Mouse (Mus musculus): ENCODE measurements around the gene Iqschfp. TPM values are rescaled to one million over a fixed set of nuclear protein-coding genes. Genes with fewer than 3 reads are reported as not detected.

Iqschfp gene
- polyA plus RNA-seq, 1 experiment from 2014 or later = not detected

- Histone ChIP-seq H3K9ac (ENCODE audit: low read depth, low read length) (no peak overlapping the region), H3K36me3 (ENCODE audit: control insufficient read depth, insufficient read depth) (no peaks in the 10 kb centered on the region), H3K4me3 (ENCODE audit: low read depth, low read length) (no peak overlapping the region), H3K4me1 (ENCODE audit: control insufficient read depth, low read depth, low read length) (no peaks in the 10 kb centered on the region), H3K27me3 (ENCODE audit: control insufficient read depth, insufficient read depth, low read depth, low read length) (no peaks in the 10 kb centered on the region), H3K27ac (ENCODE audit: low read length) (no peak overlapping the region), H3K4me2 (ENCODE audit: low read depth, low read length) (no peak overlapping the region), H3K9me3 (replicated peaks; ENCODE audit: control insufficient read depth, low read length) (no peaks in the 10 kb centered on the region)
- ATAC-seq (ENCODE audit: low read depth) = no peak
- WGBS (ENCODE audit: insufficient replicate concordance) = 74% methylated on average over 10 of the region's 10 CpGs
Measured at GRCm38 (mm10) chr3:67892768-67893167, 736 bp downstream of the Iqschfp start.

DNA sequence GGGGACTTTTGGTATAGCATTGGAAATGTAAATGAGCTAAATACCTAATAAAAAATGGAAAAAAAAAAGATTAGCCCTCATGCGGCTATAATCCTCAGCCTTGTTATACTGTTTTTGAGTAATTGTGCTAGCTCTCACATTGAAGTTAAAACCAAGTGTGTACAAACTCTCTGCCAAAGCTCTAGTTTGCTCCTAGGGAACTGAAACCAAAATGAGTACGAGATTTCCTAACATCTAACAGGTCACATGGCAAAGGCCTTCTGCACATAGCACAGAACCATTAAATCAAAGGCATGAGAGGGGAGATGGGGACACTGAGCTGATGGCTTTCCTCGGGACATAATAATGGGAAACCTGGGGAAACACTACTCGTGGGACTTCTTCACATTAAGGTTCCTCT, 10.5 kb downstream of the Iqschfp start:
- Histone ChIP-seq H3K36me3 (ENCODE audit: control insufficient read depth, insufficient read depth) (no peaks in the 10 kb centered on the region), H3K4me1 (ENCODE audit: control insufficient read depth, low read depth, low read length) (no peaks in the 10 kb centered on the region), H3K9ac (ENCODE audit: low read depth, low read length) (no peak overlapping the region), H3K4me2 (ENCODE audit: low read depth, low read length) (no peak overlapping the region), H3K27me3 (ENCODE audit: control insufficient read depth, insufficient read depth, low read depth, low read length) (no peaks in the 10 kb centered on the region), H3K9me3 (replicated peaks; ENCODE audit: control insufficient read depth, low read length) (no peaks in the 10 kb centered on the region), H3K27ac (ENCODE audit: low read length) (no peak overlapping the region), H3K4me3 (ENCODE audit: low read depth, low read length) (no peak overlapping the region)
- no peak for ATAC-seq (ENCODE audit: low read depth)
- WGBS (ENCODE audit: insufficient replicate concordance) = 49% methylated on average over 4 of the region's 4 CpGs

- Histone ChIP-seq H3K9me3 (replicated peaks; ENCODE audit: control insufficient read depth, low read length) (no peaks in the 10 kb centered on the region), H3K4me1 (ENCODE audit: control insufficient read depth, low read depth, low read length) (no peaks in the 10 kb centered on the region), H3K36me3 (ENCODE audit: control insufficient read depth, insufficient read depth) (no peaks in the 10 kb centered on the region), H3K9ac (ENCODE audit: low read depth, low read length) (no peak overlapping the region), H3K4me3 (ENCODE audit: low read depth, low read length) (no peak overlapping the region), H3K27me3 (ENCODE audit: control insufficient read depth, insufficient read depth, low read depth, low read length) (no peaks in the 10 kb centered on the region), H3K4me2 (ENCODE audit: low read depth, low read length) (no peak overlapping the region), H3K27ac (ENCODE audit: low read length) (no peak overlapping the region)
- no peak for ATAC-seq (ENCODE audit: low read depth)
- WGBS (ENCODE audit: insufficient replicate concordance) = 58% methylated on average over 2 of the region's 2 CpGs
Measured at GRCm38 (mm10) chr3:67908586-67908985, 16.6 kb downstream of the Iqschfp start.

DNA sequence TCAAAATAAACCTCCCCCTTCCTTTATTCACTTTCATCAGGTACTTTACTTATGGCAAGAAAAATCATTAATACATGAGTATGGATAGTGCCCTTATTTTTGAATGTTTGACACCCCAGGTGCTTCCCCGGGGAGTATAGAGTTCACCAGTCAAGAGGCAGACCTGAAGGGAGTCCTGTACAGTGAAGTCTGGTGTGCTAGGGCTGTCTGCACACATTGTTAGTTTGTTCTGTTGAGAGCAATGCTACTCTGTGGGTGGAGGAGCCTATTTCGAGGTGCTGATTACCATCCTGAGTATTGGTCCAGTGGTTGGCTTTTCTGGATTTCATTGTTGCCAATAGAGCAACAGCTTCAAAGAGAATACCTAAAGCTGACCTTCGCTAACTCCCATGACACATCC, 26.1 kb downstream of the Iqschfp start:
- Histone ChIP-seq H3K27me3 (ENCODE audit: control insufficient read depth, insufficient read depth, low read depth, low read length) (no peaks in the 10 kb centered on the region), H3K9ac (ENCODE audit: low read depth, low read length) (no peak overlapping the region), H3K4me1 (ENCODE audit: control insufficient read depth, low read depth, low read length) (no peaks in the 10 kb centered on the region), H3K4me2 (ENCODE audit: low read depth, low read length) (no peak overlapping the region), H3K9me3 (replicated peaks; ENCODE audit: control insufficient read depth, low read length) (no peaks in the 10 kb centered on the region), H3K27ac (ENCODE audit: low read length) (no peak overlapping the region), H3K4me3 (ENCODE audit: low read depth, low read length) (no peak overlapping the region), H3K36me3 (ENCODE audit: control insufficient read depth, insufficient read depth) (no peaks in the 10 kb centered on the region)
- ATAC-seq (ENCODE audit: low read depth) = no peak
- 49% methylated on average over 3 of the region's 3 CpGs for WGBS (ENCODE audit: insufficient replicate concordance)

DNA sequence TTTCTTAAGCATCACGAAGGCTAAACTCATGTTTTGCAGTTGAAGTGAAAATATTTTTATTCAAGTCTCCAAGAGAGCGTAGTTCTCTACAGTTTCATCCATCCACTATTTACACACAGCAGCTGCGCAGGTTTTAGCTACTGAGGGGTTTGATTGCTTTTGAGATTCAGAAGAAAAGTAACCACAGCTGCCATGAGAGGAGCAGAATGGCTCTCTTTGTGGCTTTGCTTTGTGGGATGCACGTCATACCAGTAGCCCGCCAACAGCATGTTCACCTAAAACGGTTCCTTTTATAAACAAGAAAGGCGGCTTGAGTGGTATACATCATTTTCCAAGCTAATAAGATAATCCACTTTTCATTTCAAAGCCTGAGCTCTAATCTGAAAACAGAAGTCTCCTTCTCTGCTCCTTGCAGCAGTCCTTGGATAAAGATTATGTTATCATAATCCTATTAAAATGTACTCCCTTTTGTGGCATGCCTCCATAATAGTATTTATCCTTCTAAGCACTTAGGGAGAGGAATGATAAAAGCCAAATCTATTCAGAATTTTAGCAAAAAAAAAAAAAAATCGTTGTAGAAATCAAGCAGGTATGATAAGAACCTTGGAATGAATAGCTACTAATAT, 26.7 kb downstream of the Iqschfp start:
- no peak overlapping the region for H3K27ac ChIP-seq (ENCODE audit: low read length)
- no peaks in the 10 kb centered on the region for H3K4me1 ChIP-seq (ENCODE audit: control insufficient read depth, low read depth, low read length)
- ATAC-seq (ENCODE audit: low read depth) = no peak
- no peaks in the 10 kb centered on the region for H3K9me3 ChIP-seq (replicated peaks; ENCODE audit: control insufficient read depth, low read length)
- WGBS (ENCODE audit: insufficient replicate concordance) = 48% methylated on average over 8 of the region's 8 CpGs
- H3K27me3 ChIP-seq (ENCODE audit: control insufficient read depth, insufficient read depth, low read depth, low read length) = no peaks in the 10 kb centered on the region
- no peak overlapping the region for H3K4me3 ChIP-seq (ENCODE audit: low read depth, low read length)
- no peak overlapping the region for H3K9ac ChIP-seq (ENCODE audit: low read depth, low read length)
- no peaks in the 10 kb centered on the region for H3K36me3 ChIP-seq (ENCODE audit: control insufficient read depth, insufficient read depth)
- H3K4me2 ChIP-seq (ENCODE audit: low read depth, low read length) = no peak overlapping the region

DNA sequence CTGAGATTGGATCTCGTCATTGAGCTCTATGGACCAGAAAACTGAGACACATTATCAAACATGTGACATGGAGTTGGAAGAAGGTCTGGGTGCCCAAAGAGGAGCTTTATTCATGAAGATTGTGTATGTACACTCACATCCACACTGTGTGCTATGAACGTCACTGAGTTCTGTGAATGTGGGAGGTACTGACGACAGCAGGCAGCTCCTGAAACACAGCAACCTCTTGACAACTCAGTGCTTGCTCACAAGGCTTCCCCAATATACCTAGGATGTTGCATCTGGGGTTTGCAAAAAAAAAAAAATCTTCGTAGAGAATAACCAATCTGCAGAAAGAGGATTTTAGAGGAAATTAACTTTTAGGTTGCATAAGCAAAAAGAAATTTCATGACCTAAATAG, 31.1 kb downstream of the Iqschfp start:
- no peaks in the 10 kb centered on the region for H3K9me3 ChIP-seq (replicated peaks; ENCODE audit: control insufficient read depth, low read length)
- WGBS (ENCODE audit: insufficient replicate concordance) = 56% methylated on average over 4 of the region's 4 CpGs
- no peaks in the 10 kb centered on the region for H3K27me3 ChIP-seq (ENCODE audit: control insufficient read depth, insufficient read depth, low read depth, low read length)
- H3K27ac ChIP-seq (ENCODE audit: low read length) = no peak overlapping the region
- H3K9ac ChIP-seq (ENCODE audit: low read depth, low read length) = no peak overlapping the region
- H3K4me1 ChIP-seq (ENCODE audit: control insufficient read depth, low read depth, low read length) = no peaks in the 10 kb centered on the region
- H3K4me3 ChIP-seq (ENCODE audit: low read depth, low read length) = no peak overlapping the region
- no peak for ATAC-seq (ENCODE audit: low read depth)
- no peaks in the 10 kb centered on the region for H3K36me3 ChIP-seq (ENCODE audit: control insufficient read depth, insufficient read depth)
- H3K4me2 ChIP-seq (ENCODE audit: low read depth, low read length) = no peak overlapping the region

DNA sequence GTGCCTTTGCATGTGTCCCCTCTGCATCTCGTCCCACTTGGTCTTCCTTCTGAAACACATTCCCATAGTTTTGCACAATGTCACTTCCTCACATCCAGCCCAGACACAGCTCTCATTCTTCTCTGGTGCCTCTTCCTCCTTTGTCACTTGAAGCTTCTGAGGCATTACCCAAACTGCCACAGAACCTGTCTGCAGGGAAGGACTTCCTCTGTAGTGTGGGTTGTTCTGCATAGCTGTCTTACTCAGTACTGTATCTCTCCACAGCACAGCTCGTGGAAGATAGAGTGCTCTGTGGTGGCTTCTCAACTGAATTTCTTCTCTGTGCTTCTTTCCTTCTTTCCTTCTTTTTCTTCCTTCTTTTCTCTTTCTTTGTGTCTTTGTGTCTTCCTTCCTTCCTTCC, 33.4 kb downstream of the Iqschfp start:
- H3K4me3 ChIP-seq (ENCODE audit: low read depth, low read length) = no peak overlapping the region
- no peak for ATAC-seq (ENCODE audit: low read depth)
- H3K9me3 ChIP-seq (replicated peaks; ENCODE audit: control insufficient read depth, low read length) = no peaks in the 10 kb centered on the region
- no peak overlapping the region for H3K9ac ChIP-seq (ENCODE audit: low read depth, low read length)
- H3K27ac ChIP-seq (ENCODE audit: low read length) = no peak overlapping the region
- no peaks in the 10 kb centered on the region for H3K27me3 ChIP-seq (ENCODE audit: control insufficient read depth, insufficient read depth, low read depth, low read length)
- WGBS (ENCODE audit: insufficient replicate concordance) = 24% methylated on average over 2 of the region's 2 CpGs
- H3K4me2 ChIP-seq (ENCODE audit: low read depth, low read length) = no peak overlapping the region
- H3K4me1 ChIP-seq (ENCODE audit: control insufficient read depth, low read depth, low read length) = no peaks in the 10 kb centered on the region
- no peaks in the 10 kb centered on the region for H3K36me3 ChIP-seq (ENCODE audit: control insufficient read depth, insufficient read depth)

DNA sequence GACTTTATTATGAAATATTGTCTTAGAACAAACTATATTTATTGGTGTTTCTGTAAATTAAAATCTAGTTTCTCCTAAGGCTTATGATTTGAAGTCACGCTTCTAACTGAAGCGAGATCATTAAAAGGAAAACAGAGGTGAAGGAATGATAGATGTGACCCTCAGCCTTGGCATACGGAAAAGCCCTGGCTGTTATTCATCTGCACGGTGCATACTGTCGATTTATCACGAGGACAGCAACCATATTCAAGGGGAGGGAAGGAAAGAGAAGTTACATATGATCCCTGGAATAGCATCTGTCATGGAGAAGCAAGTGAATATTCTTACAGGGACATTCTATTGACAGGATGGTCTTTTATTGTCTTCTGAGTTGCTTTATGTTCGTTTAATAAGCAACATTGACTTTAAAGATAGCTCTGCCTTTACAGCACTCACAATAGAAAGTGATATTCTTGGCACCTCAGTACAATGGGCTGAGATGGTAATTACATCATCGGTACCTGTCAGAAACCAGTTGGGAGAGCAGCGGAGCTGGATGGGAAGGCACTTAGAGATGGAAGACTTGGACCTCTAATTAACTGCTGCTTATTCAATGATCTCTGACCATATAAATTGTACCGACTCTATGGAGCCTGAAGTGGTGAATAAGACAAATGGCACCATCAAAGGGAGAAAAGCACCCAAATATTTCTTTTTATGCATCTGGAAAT, 38.5 kb downstream of the Iqschfp start:
- whole genome bisulfite sequencing (ENCODE audit: insufficient replicate concordance) = 66% methylated on average over 10 of the region's 10 CpGs

GRCm38 (mm10) chr3:67931181-67931580, 39.1 kb downstream of the Iqschfp start:
- 71% methylated on average over 8 of the region's 8 CpGs for WGBS (ENCODE audit: insufficient replicate concordance)
- no peaks in the 10 kb centered on the region for H3K9me3 ChIP-seq (replicated peaks; ENCODE audit: control insufficient read depth, low read length)
- H3K4me3 ChIP-seq (ENCODE audit: low read depth, low read length) = no peak overlapping the region
- H3K27ac ChIP-seq (ENCODE audit: low read length) = no peak overlapping the region
- no peak overlapping the region for H3K9ac ChIP-seq (ENCODE audit: low read depth, low read length)
- H3K36me3 ChIP-seq (ENCODE audit: control insufficient read depth, insufficient read depth) = no peaks in the 10 kb centered on the region
- no peaks in the 10 kb centered on the region for H3K4me1 ChIP-seq (ENCODE audit: control insufficient read depth, low read depth, low read length)
- no peak for ATAC-seq (ENCODE audit: low read depth)
- no peaks in the 10 kb centered on the region for H3K27me3 ChIP-seq (ENCODE audit: control insufficient read depth, insufficient read depth, low read depth, low read length)
- H3K4me2 ChIP-seq (ENCODE audit: low read depth, low read length) = no peak overlapping the region

More for the DNA sequence above, 38.5 kb downstream of the Iqschfp start:
- Histone ChIP-seq H3K27ac (ENCODE audit: low read length) (no peak overlapping the region), H3K4me2 (ENCODE audit: low read depth, low read length) (no peak overlapping the region), H3K9ac (ENCODE audit: low read depth, low read length) (no peak overlapping the region), H3K4me1 (ENCODE audit: control insufficient read depth, low read depth, low read length) (no peaks in the 10 kb centered on the region), H3K27me3 (ENCODE audit: control insufficient read depth, insufficient read depth, low read depth, low read length) (no peaks in the 10 kb centered on the region), H3K36me3 (ENCODE audit: control insufficient read depth, insufficient read depth) (no peaks in the 10 kb centered on the region), H3K4me3 (ENCODE audit: low read depth, low read length) (no peak overlapping the region), H3K9me3 (replicated peaks; ENCODE audit: control insufficient read depth, low read length) (no peaks in the 10 kb centered on the region)
- ATAC-seq (ENCODE audit: low read depth) = no peak
